Mouse (Mus musculus) retina, postnatal 7 days (tissue): Measurements from ENCODE around the gene Pou1f1.

Source experiments
- DNase-seq: peaks from one replicate; pipeline ENCODE4 v3.0.0-alpha.2; 2012; ENCODE audit warnings: low read depth, low spot score

The Pou1f1 gene

DNA sequence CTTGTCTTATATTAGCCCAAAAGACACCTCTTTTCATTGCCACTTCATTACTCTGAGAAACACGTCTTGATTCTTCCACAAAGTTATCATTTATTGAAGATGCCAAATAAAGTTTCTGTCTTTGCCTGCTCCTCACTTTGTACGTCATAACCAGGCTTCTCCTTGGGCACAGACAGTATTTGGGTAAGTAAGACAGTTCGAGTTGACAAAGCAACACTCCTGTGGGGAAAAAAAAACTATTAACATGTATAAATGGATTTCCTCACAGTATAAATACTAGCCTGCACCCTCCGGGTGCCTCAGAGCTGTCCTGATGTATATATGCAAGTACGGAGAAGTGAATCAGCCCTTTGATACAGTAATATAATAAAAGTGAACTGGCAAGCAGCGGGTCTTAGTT is at the start of gene Pou1f1:
Gene Pou1f1 (plus strand): TSS at position 301 of the 400 bp plus-strand sequence.
- DNase-seq: no peak

DNA sequence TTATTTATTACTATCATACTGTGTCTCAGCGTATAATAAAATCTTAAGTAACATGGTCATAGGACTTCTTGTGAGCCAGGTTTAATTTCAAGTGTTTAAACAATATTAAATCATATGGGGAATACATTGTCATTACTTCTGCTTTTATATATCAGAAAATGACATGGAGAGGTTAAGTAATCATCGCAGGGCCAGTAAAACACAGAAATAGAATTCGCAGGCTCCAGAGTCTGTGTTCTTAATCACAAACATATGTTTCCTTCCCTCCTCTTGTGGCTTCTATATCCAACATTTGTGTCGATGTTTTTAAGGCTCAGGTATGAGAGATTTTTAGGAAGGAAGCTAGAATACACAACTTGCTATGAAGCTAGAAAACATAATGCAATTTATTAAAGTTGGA is 49.7 kb upstream of the Pou1f1 start:
- DNase-seq: no peak

DNA sequence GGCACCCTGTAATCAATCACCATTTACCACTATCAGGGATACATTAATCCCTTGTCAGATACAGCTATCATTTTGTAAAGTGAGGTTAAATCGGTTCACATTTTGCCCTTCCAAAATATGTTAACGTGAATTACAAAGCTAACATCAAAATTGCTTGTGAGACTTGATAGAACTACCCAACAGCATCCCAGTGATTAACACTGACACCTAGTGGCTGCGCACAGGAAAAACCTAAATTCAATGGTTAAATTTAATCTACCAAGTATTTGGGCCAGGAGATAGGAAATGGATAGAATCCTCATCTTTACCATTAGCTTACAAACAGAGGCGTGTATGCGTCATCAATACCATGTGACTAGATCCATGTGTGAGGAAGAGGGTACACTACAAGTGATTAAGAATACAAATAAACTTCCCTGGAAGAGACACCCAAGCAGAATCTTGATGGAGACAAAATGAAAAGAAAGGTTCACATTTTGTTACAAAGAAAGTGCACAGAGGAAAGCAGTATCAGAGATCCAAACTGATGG is 47.8 kb upstream of the Pou1f1 start:
- DNase-seq: no peak

DNA sequence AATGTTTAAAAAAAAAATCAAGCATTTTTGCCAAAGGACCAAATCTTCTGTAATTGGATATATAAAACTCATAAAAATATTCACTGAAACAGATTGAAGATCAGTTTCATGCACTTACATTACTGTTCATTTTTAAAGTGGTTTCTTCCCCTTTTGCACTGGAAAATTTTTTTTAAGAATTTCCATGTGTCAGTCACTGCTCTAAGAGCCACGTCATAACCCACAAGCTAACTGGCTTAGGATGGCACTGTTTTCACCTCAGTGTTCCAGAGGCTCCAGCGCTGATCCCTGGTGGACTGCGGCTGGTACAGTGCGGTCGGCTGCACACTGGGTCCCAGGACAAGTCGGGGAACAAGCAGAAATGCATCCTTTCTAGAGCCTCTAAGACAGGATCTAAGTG is 34.6 kb upstream of the Pou1f1 start:
- DNase-seq: no peak

DNA sequence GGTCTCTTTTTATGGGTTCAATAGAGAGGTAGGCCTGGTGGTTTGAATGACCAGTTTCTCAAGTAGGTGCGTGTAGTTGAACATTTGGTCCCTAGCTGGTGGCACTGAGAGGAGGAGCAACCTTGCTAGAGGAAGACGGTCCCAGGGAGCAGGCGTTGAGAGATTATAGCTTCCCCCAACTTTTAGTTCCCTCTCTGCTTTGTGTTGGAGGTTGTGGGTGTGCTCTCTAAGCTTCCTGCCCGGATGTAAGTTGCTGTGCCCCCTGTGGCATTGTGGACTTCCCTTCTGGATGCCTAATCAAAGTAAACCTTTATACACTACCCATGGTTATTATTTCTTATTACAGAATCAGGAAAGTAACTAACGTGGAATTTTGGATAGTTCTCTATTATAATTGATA is 24.3 kb upstream of the Pou1f1 start:
- no peak for DNase-seq

DNA sequence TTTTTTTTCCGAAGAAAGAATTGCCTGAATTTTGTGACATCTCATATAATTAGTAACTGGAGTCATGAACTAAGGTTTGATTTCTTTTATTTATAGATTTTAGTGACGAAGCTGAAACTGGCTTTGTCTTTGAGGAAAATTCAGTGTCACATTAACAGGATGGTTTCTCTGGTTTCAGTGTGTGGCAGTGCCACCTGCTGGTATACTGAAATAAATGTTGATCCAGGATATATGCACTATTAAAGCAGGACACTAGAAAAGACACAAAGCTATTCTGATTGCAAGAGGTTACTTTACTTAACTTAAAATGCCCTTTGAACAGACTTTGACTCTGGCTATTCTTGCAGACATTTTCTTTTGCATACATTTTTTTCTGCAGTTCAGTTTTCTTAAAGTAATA is 23.3 kb upstream of the Pou1f1 start:
- DNase-seq: peak; percentile 27

DNA sequence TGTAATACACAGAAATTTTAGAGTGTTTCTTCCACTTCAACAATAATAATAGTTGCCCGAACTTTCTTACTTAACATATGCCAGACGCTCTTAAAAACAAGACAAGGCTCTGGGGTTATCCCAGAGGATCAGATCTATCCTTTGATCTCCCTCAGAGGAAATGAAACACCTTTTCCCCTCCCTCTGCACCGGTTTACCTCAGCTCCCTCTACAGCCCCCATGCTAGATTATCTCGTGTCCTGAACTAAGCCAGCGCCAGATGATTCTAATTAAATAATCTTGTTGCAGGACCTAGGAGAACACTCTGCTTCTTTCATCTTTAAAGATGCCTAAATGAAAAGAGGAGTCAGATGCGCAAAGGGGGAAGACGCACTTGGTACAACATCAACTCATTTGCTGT is 6.1 kb upstream of the Pou1f1 start:
- DNase-seq: no peak

DNA sequence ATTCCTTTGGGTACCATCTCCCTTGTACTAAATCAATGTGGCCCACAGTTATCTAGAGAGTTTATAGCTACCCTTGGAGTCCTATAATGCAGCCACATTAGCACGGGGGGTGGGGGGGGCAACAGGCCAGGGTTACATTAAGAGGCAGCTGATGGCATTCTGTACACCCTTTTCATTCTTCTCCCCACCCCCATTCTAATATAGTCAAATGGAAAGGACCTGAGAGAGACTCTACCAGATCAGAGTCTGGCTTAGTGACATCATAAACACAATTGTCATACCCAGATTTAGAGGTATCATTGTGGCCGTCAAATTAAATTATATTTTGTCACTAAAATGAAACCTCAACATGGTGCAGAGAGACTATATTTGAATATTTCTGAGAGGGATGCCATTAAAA is 5.7 kb downstream of the Pou1f1 start:
- no peak for DNase-seq

DNA sequence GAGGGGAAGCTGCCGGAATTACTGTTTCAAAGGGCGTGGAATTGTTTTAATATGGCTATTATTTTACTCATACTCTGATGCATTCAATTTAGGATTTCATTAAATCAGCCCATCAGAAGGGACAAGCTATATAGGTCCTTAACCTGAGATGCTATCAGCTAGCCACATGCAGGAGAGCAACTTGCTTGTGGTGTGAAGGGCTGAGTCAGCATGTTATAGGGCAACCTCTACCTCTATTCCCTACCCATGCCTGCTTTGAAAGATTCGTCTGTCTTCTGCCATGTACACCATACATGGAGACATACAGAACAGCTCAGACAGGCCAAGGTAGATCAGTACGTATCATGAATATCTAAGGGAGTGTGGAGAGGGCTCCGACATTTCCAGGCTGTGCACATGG is 6.4 kb downstream of the Pou1f1 start:
- DNase-seq: no peak

DNA sequence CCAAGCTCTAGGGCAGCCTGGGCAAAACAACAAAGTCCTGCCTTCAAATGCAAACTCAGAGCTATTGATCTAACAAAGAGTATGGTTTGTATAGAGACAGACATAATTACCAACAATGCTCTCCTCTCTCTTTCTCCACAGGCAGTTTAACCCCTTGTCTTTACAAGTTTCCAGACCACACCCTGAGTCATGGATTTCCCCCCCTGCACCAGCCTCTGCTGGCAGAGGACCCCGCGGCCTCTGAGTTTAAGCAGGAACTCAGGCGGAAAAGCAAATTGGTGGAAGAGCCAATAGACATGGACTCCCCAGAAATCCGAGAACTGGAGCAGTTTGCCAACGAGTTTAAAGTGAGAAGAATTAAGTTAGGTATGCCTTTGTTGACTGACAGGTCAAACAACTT is 9.3 kb downstream of the Pou1f1 start:
- no peak for DNase-seq

DNA sequence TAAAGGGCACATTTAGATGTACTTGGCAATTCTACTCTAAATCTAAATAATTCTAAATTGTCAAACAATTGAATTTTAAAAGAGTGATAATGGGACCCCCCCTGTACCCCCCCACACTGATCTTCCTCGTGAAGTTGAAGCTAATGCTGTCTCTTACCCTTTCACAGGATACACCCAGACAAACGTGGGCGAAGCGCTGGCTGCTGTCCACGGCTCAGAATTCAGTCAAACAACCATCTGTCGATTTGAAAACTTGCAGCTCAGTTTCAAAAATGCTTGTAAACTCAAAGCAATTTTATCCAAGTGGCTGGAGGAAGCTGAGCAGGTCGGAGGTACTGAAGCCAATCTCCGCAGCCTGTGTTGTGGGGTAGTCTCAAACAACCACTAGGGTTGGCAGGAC is 11.4 kb downstream of the Pou1f1 start:
- DNase-seq: no peak

DNA sequence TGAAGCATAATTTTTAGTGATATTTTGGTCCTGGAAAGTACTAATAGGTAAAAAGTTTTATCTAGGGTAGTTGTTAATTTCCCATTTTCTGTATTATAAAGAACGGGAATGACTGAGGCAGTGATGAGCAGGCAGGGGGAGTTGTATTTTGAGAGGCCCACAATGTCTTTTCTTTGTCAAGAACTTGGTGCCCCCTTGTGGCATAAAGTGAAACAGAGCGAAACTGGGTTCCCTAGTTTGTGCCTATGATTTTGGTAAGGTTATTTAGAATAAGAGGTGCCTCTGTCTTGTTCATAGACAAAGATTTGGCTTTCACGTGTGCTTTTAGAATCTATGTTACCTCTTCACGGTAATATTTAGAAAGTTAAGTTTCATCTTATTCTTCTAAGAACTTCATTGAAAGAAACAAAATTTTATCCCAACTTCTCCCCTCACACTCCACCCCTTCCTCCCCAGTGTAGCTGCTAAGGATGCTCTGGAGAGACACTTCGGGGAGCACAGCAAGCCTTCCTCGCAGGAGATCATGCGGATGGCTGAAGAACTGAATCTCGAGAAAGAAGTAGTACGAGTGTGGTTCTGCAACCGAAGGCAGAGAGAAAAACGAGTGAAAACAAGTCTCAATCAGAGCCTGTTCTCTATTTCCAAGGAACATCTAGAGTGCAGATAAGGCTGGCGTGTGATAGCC is 13.1 kb downstream of the Pou1f1 start:
- peak; percentile 6 for DNase-seq

DNA sequence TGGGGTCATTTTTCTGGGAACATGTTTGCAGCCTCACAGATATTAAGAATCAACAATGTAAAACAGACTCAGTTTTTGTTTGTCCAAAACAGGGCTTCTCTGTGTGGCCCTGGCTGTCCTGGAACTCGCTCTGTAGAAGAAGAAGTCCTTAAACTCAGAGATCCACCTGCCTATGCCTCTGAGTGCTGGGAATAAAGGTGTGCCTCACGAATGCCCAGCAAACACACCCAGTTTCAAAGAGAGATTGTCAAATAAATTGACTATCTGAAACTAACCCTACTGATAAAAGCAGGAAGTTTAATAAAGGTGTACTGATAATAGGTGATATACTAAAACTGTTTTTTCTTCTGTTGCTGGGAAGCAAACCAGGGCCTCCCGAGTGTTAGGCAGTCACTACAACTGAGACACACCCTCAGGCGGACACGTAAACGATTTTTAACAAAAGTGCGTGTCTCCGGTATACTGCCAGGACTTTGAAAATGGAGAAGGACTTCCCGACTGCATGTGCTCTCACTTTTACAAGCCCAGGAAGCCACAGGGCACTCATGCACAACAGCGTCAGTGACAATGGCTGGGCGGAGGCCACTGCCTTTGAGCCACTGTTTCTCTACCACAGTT is 23.5 kb downstream of the Pou1f1 start:
- DNase-seq: no peak

DNA sequence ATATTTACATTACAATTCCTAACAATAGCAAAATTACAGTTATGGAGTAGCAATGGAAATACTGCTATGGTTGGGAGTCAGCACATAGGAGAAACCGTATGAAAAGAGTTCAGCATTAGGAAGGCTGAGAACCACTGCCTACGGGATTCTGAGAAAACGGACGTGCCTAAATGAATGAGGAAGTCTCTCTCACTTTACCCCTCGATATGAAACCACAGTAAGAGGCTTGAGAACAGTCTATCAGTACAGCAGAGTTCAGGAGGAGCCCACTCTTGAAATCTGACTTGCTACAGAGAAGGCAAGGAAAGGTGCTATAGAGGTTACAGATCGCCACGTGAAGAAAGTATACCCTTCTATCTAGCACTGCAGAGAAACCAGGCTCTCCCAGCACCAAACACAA is 28.6 kb downstream of the Pou1f1 start:
- no peak for DNase-seq

DNA sequence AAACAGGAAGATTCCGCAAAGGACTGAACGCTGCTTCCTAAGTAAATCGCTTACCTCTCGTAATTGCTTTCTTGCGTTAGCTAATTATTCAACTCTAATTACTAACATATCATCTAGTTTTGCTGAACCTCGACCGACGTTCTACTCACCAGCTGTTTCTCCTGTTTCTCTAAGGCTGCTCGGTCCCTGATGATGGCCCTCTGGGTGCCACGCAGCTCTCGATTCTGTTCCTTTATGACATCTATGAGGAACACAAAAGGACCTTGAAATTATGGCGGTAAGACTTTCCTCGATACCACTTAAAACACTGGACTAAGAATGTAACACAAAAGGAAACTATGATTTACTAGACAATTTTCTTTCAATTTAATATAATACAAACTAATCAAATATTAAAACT is 30.5 kb downstream of the Pou1f1 start:
- DNase-seq: no peak

DNA sequence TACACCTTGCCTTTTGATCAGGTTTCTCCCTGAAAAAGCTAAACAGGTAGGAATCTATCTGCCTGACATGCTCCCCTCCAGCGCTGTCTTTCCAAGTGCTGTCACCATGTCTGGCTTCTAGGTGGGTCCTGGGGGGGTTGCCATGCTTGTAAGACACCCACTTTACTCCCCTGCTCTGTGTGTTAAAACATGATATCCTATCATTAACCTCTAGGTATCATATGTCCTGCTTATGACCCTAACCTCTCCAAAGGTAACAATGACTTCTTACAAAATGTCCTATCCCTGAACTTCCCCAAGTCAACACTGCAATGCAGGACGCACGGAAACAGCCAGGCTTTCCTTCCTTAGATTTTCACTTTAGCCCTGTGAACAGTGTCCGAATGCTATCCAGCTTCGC is 34.0 kb downstream of the Pou1f1 start:
- DNase-seq: no peak

DNA sequence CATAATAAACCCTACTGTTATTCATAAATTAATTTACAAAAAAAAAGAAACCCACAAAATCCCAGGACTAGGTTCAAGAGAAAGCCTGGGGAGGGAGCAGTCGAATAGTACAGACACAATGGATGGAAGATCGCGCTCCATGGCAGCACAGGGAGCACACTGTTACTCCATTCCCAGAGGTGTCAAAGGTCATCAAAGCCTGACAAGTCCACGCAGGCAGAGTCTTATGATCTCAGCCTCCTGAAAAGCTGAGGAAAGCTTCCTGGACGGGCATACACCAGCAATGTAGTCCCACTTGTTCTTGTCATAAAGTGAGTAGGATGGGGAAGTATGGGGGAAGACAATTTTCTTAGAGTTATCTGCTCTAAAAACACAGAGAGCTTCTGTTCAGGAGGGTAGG is 37.1 kb downstream of the Pou1f1 start:
- no peak for DNase-seq

DNA sequence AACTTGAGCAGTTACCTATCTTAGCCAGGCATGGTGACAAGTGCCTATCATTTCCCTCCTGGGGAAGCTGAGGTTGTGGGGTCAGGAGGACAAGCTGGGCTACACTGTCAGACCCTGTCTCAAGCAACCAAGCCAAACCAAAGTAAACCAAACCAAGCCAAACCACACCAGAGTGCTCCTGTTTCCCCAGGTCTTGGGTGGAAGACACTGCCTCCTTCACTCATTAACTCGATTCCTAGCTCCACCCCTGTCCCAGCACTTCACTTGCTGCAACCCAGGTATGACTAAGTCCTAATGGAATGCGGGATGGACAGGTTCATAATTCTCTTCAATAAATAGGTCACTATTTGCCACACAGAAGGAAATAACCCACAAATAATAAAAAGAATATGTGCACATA is 39.3 kb downstream of the Pou1f1 start:
- DNase-seq: no peak

DNA sequence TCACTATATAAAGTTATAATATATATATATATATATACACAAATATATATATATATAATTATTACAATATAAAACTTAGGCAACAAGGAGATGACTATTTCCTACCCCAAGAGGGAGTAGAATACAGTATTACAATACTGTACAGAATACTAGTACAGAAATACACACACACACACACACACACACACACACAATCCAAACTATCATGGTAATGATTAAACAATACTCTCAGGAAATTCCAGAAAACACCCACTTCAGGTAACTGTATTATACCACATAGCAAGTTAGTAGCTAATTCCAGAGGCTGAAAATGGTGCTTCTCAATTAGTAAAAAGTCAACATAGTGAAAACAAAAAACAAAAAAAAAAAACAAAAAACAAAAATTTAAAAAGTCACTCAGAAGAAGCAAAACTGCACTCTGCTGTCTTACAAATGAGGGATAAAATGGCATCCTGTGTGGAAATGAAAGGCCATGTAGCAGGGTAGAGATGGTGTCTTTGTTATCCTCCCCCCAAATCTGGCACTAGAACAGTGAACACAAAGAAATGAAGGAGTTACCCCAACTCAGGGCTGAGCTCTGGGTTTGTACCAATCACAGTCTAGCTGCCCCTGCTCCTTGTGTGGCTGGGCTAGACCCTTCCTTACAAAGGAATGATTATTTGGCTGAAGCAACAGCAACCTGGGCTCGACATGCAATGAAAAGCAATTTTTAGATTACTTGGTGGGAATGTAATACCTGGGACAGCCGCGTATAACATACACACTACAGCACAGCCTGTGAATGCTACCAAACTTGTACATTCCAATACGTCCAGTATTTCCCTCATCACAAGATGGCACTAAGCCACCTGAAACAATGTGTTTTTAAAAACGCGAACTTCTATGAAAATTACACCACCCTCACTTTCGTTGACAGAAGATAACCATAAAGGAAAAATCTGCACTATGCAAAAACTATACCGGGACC is 41.0 kb downstream of the Pou1f1 start:
- DNase-seq: no peak

DNA sequence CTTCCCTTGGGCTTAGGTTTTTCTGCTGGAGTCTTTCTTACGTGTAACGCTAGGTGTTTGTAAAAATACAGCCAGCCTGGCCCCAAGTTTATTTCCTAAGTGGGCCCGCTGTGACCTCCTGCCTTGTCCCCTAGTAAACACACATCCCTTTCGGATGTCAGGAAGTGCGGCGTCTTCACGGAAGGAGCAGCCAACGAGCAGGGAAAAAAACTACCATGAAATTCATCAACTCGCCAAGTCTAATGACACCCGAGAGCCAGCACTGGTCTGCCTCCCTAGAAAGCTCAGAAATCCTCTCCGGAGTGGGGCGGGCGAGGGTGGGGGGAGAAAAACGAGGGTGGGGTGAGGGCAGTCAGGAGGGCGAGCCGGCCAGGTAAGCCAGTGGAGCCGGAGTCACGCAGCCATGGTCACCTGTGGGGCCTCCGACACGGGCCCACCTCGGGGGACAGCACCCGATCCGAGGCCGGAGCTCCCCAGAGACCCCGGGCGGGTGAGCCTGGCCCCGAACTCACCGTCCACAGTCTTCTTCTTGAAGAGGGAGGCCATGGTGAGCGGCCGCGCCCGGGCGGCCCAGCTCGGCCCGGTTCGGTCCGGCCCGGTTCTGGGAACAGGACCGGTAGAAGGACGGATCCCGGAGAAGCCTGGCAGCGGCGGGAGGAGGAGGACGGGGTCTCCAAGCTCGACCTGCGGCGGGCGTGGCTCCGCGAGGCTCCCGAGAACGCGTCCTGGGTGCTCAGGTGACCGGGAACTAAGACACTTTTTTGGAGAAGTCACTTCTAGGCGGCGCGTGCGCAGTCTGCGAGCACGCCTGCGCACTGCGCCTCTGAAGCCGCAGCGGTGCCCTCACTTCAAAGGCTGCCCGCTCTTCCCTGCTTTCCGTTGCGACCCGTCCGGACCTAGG is 41.9 kb downstream of the Pou1f1 start, which contains the start of gene Chmp2b:
Gene Chmp2b (minus strand): TSS at position 764 of the 901 bp plus-strand sequence.
- peak; percentile 71 for DNase-seq

DNA sequence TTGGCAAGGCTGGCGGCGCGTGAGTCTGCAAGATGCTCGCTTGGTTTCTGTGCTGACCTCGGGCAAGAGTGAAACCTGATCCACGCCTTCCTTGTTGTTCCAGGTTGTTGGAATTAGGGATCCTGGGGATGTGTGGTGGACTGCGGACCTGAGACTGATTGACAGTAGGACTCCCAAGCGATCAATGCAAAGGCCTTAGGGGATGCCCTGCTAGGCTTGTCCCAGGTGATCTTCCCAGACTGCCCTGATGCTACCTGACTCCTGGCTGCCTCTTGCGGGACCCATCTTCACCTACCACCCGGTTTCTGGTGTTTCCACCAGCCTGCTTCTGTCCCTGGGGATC is 42.5 kb downstream of the Pou1f1 start:
- DNase-seq: no peak
